Mouse (Mus musculus) stomach, embryonic 14.5 days (tissue): ENCODE results near the gene 1500015O10Rik. TPM values are rescaled to one million over a fixed set of nuclear protein-coding genes. Genes with fewer than 3 reads are reported as not detected.

Source experiments
- ATAC-seq: fragments of 200-750 bp; cut with Nextera tagmentation; 2 replicates; pipeline ENCODE4 v1.8.0; 2017; ENCODE audit warnings: low read depth, moderate TSS enrichment; ENCODE audit not compliant: insufficient number of reproducible peaks, insufficient read depth, low FRiP score
- H3K27ac ChIP-seq: fragments of 300-500 bp; sonication (generic); 2 replicates; pipeline ENCODE4 v1.5.1; 2014; ENCODE audit warnings: mild to moderate bottlenecking, low read length, moderate library complexity, mixed read lengths
- H3K27me3 ChIP-seq: fragments of 300-500 bp; sonication (generic); 2 replicates; pipeline ENCODE4 v1.6.1; 2014; ENCODE audit warnings: low read length, control low read depth, mixed read lengths; ENCODE audit not compliant: control insufficient read depth, insufficient read depth
- H3K36me3 ChIP-seq: fragments of 300-500 bp; sonication (generic); 2 replicates; pipeline ENCODE4 v1.6.1; 2014; ENCODE audit warnings: mild to moderate bottlenecking, control low read depth, low read length, moderate library complexity, mixed read lengths; ENCODE audit not compliant: control insufficient read depth, insufficient read depth
- H3K4me1 ChIP-seq: fragments of 300-500 bp; sonication (generic); 2 replicates; pipeline ENCODE4 v1.6.1; 2014; ENCODE audit warnings: low read length, control low read depth, mixed read lengths; ENCODE audit not compliant: control insufficient read depth, insufficient read depth
- H3K4me2 ChIP-seq: fragments of 300-500 bp; sonication (generic); replicated peaks from 2 replicates; pipeline ENCODE4 v1.6.1; 2014; ENCODE audit warnings: low read depth, low read length, control low read depth
- H3K4me3 ChIP-seq: fragments of 300-500 bp; sonication (generic); 2 replicates; pipeline ENCODE4 v1.5.1; 2014; ENCODE audit warnings: low read depth, low read length, control low read depth
- H3K9ac ChIP-seq: fragments of 300-500 bp; sonication (generic); replicated peaks from 2 replicates; pipeline ENCODE4 v1.6.1; 2014; ENCODE audit warnings: low read depth, mild to moderate bottlenecking, control low read depth, low read length, moderate library complexity, mixed read lengths
- H3K9me3 ChIP-seq: fragments of 300-500 bp; sonication (generic); 2 replicates; pipeline ENCODE4 v1.6.1; 2016; ENCODE audit warnings: low read depth, low read length, control low read depth; ENCODE audit not compliant: control insufficient read depth
- WGBS: fragments of 180-500 bp; shearing (Covaris S2); extraction: QIAGEN DNeasy Blood & Tissue Kit; methylation state at CpG from one replicate; pipeline ENCODE4 v1.1.7; 2014; 5-methylcytosine and 5-hydroxymethylcytosine counted together
- polyA plus RNA-seq: library from polyadenylated mRNA; unstranded; fragments of >200 nt; fragmentation: Nextera tagmentation; extraction: Ambion mirVana; gene quantifications from 2 replicates; pipeline ENCODE4 v1.2.1, GENCODE M21; 2014

The 1500015O10Rik gene
- polyA plus RNA-seq, 1 experiment from 2014 or later: 2.6 TPM

- WGBS: 93% methylated on average over 2 of the region's 2 CpGs
- Histone ChIP-seq H3K4me2 (no peak overlapping the region), H3K4me3 (no peak overlapping the region), H3K4me1 (no peaks in the 10 kb centered on the region), H3K36me3 (peaks cover 10% of the 10 kb centered on the region; the same call in 1 of the 2 replicates), H3K27ac (no peak overlapping the region), H3K9ac (no peak overlapping the region), H3K9me3 (no peaks in the 10 kb centered on the region), H3K27me3 (no peaks in the 10 kb centered on the region)
- no peak for ATAC-seq
These were observed 34.1 kb downstream of the 1500015O10Rik start for GRCm38 (mm10) chr1:43764481-43764880.

- no peak overlapping the region for H3K4me2 ChIP-seq
- no peak overlapping the region for H3K9ac ChIP-seq
- no peak overlapping the region for H3K4me3 ChIP-seq
- no peaks in the 10 kb centered on the region for H3K9me3 ChIP-seq
- H3K4me1 ChIP-seq: no peaks in the 10 kb centered on the region
- WGBS: 94% methylated on average over 2 of the region's 2 CpGs
- H3K27me3 ChIP-seq: no peaks in the 10 kb centered on the region
- H3K36me3 ChIP-seq: peaks cover 10% of the 10 kb centered on the region; the same call in 1 of the 2 replicates
- H3K27ac ChIP-seq: no peak overlapping the region
- no peak for ATAC-seq
These were observed 35.9 kb downstream of the 1500015O10Rik start for GRCm38 (mm10) chr1:43766328-43766727.

GRCm38 (mm10) chr1:43768385-43768990, 38.1 kb downstream of the 1500015O10Rik start:
- WGBS: 73% methylated on average over 4 of the region's 4 CpGs
- Histone ChIP-seq H3K27me3 (no peaks in the 10 kb centered on the region), H3K4me1 (no peaks in the 10 kb centered on the region), H3K4me2 (no peak overlapping the region), H3K36me3 (peaks cover 5% of the 10 kb centered on the region; the same call in 1 of the 2 replicates), H3K4me3 (no peak overlapping the region), H3K9ac (no peak overlapping the region), H3K27ac (no peak overlapping the region), H3K9me3 (no peaks in the 10 kb centered on the region)
- no peak for ATAC-seq

GRCm38 (mm10) chr1:43769348-43769747, 38.9 kb downstream of the 1500015O10Rik start:
- WGBS: 66% methylated on average over 1 of the region's 1 CpGs

GRCm38 (mm10) chr1:43770032-43770431, 39.6 kb downstream of the 1500015O10Rik start:
- Histone ChIP-seq H3K4me2 (no peak overlapping the region), H3K27me3 (no peaks in the 10 kb centered on the region), H3K36me3 (no peaks in the 10 kb centered on the region; the same call in 1 of the 2 replicates), H3K9me3 (no peaks in the 10 kb centered on the region), H3K9ac (no peak overlapping the region), H3K4me1 (no peaks in the 10 kb centered on the region), H3K27ac (no peak overlapping the region), H3K4me3 (no peak overlapping the region)
- no peak for ATAC-seq
- 83% methylated on average over 3 of the region's 3 CpGs for WGBS

More at GRCm38 (mm10) chr1:43769348-43769747, 38.9 kb downstream of the 1500015O10Rik start:
- Histone ChIP-seq H3K27ac (no peak overlapping the region), H3K36me3 (peaks cover 4% of the 10 kb centered on the region; the same call in 1 of the 2 replicates), H3K4me1 (no peaks in the 10 kb centered on the region), H3K27me3 (no peaks in the 10 kb centered on the region), H3K9ac (no peak overlapping the region), H3K9me3 (no peaks in the 10 kb centered on the region), H3K4me2 (no peak overlapping the region), H3K4me3 (no peak overlapping the region)
- ATAC-seq: no peak

GRCm38 (mm10) chr1:43772694-43773093, 42.3 kb downstream of the 1500015O10Rik start:
- no peak for ATAC-seq
- no peak overlapping the region for H3K4me3 ChIP-seq
- no peaks in the 10 kb centered on the region for H3K27me3 ChIP-seq
- no peak overlapping the region for H3K4me2 ChIP-seq
- no peak overlapping the region for H3K27ac ChIP-seq
- no peaks in the 10 kb centered on the region for H3K4me1 ChIP-seq
- H3K9me3 ChIP-seq: no peaks in the 10 kb centered on the region
- H3K9ac ChIP-seq: no peak overlapping the region
- H3K36me3 ChIP-seq: no peaks in the 10 kb centered on the region; the same call in 1 of the 2 replicates
- WGBS: 96% methylated on average over 3 of the region's 3 CpGs

- H3K4me1 ChIP-seq: no peaks in the 10 kb centered on the region
- no peak overlapping the region for H3K9ac ChIP-seq
- H3K4me2 ChIP-seq: no peak overlapping the region
- WGBS: 92% methylated on average over 4 of the region's 4 CpGs
- H3K36me3 ChIP-seq: peaks cover 6% of the 10 kb centered on the region; the same call in 1 of the 2 replicates
- no peak overlapping the region for H3K27ac ChIP-seq
- H3K27me3 ChIP-seq: no peaks in the 10 kb centered on the region
- ATAC-seq: no peak
- no peak overlapping the region for H3K4me3 ChIP-seq
- H3K9me3 ChIP-seq: no peaks in the 10 kb centered on the region
These were observed 43.7 kb downstream of the 1500015O10Rik start for GRCm38 (mm10) chr1:43774126-43774525.

GRCm38 (mm10) chr1:43776106-43776505, 45.7 kb downstream of the 1500015O10Rik start:
- H3K27me3 ChIP-seq: no peaks in the 10 kb centered on the region
- no peak overlapping the region for H3K9ac ChIP-seq
- no peaks in the 10 kb centered on the region for H3K9me3 ChIP-seq
- H3K27ac ChIP-seq: no peak overlapping the region
- H3K4me2 ChIP-seq: no peak overlapping the region
- peaks cover 9% of the 10 kb centered on the region; the same call in 1 of the 2 replicates for H3K36me3 ChIP-seq
- H3K4me1 ChIP-seq: no peaks in the 10 kb centered on the region
- ATAC-seq: no peak
- H3K4me3 ChIP-seq: no peak overlapping the region
- 83% methylated on average over 3 of the region's 3 CpGs for WGBS

GRCm38 (mm10) chr1:43781195-43781594, 50.8 kb downstream of the 1500015O10Rik start:
- 50% methylated on average over 2 of the region's 2 CpGs for WGBS
- Histone ChIP-seq H3K27me3 (no peaks in the 10 kb centered on the region), H3K9ac (no peak overlapping the region), H3K36me3 (peaks cover 9% of the 10 kb centered on the region; the same call in 1 of the 2 replicates), H3K4me3 (no peak overlapping the region), H3K9me3 (no peaks in the 10 kb centered on the region), H3K27ac (peak overlapping the region; percentile 82), H3K4me1 (peaks cover 4% of the 10 kb centered on the region; the same call in 1 of the 2 replicates), H3K4me2 (no peak overlapping the region)
- no peak for ATAC-seq
